Mouse (Mus musculus) heart, adult 8-10 months (tissue): ENCODE results near the gene Gm10300. TPM values are rescaled to one million over a fixed set of nuclear protein-coding genes. Genes with fewer than 3 reads are reported as not detected.

Experiments used
- DNase-seq: peaks from one replicate; pipeline ENCODE4 v3.0.0; 2022; ENCODE audit warnings: low spot score
- total RNA-seq, 4 experiments: library from RNA; stranded (reverse); gene quantifications; 2 replicates each; pipeline ENCODE4 v1.2.4; 2022

Gm10300 gene
- total RNA-seq = under 1 TPM in 3 of 4 experiments, not detected in 1; 0.12 to 0.29 (median 0.13) TPM

DNA sequence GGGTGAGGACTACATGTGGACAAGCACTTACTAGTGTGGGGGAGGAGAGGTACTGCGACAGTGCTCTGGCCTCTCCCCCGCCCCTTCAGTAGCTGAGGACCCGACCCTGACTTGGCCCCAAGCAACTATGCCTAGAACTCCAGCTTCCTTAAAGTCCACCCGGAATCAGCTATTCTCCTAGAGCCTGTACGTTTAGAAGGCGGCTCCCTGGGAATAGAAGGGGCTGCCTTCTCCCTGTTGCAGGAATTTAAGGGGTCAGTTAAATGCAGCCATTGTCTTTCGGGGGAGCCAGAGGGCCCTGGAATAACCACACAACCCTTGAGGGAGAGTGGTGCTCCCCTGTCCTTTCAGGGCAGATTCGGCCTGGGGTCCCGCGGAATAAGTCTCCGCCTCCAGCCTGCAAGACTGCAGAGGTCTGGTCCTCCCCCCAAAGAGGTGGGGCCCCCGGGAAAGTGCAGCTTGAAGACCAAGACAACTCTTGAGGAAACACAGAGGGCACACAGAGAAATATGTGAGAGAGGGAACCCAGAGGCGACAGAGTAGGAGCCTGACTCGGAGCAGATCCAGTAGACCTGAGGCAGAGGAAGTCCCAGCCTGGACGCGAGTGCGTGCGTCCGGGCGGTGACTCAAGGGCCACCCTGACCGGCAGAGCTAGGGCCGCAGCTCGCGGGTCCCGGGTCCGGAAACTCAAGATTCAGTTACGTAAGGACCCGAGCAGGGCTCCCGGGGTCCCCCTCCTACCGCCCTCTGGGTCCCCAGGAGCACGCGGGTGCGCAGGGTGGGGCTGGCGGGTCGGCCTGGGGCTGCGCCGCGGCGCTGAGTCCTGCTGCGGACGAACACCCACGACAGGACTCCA, at the start of gene Gm10300:
Gene Gm10300, plus strand, starts transcription at position 621 of the 856 bp plus-strand sequence.
- peak; percentile 60 for DNase-seq

DNA sequence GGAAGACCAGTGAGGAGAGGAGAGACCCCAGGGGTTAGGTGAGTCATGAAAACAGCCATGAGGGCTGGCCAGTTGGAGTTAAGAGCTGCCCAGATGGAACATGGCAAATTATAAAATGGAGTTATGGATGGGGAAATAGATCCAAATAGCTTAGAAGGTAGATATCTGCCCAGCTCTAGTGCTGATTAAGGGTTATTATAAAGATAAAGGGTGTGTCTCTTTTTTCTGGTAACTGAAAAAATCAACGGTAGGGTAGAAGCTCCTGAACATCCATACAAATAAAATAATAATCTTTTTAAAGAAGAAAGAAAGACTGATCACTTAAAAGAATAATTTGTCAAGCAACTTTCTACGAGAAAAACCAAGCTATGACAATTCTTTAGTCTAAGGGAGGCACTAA, 49.2 kb upstream of the Gm10300 start:
- DNase-seq = no peak

- no peak for DNase-seq
These were observed 48.6 kb upstream of the Gm10300 start for GRCm38 (mm10) chr4:132025738-132026527.

DNA sequence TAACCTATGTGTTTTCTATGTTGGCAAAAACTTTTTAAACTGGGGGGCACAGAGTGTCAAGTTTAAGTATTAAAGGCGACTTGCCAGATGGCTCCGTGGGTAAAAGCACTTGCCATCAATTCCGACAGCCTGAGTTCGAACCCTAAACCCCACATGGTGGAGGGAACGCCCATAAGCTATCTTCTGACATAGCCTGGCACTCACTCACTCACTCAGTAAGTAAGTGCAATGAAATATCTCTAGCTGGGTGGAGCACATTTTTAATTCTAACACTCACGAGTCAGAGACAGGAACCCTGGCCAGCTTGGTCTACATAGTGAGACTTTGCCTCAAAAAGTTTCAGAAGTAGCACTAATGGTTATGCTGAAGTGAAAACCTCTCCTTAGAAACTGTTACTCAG, 47.3 kb upstream of the Gm10300 start:
- DNase-seq = no peak

GRCm38 (mm10) chr4:132027806-132028205, 46.7 kb upstream of the Gm10300 start:
- peak; percentile 60 for DNase-seq

- no peak for DNase-seq
These were observed 44.4 kb upstream of the Gm10300 start for GRCm38 (mm10) chr4:132029851-132030741.

DNA sequence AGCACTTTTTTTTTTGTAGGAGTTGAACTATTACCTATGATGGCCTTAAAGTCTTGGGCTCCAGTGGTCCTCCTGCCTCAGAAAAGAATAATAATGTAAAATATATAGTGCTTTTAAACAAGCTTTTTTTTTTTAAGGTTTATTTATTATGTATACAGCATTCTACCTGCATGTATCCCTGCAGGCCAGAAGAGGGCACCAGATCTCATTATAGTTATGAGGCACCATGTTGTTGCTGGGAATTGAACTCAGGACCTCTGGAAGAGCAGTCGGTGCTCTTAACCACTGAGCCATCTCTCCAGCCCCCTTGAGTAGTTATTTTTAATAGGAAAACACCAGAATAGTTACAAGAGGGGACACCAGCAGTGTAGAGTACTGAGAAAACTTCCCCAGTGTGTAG, 41.3 kb upstream of the Gm10300 start:
- DNase-seq = no peak

DNA sequence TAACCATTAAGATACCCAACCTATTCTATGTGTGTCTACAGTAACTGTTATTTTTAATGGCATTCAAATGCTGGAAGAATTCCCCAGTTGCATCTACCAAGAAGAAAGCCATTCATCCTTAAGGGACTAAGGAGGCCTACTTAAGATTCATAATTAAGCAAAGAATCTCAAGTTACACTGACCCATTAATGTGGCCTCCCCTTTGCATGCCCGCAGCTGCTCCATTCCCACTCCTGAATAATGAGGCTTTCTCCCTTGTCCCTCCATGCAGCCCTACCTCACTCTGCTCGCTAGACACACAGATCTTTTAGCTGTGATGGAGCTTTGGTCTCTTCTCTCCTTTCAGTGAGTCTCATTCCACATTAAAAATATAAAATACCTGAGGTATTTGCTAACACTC, 40.3 kb upstream of the Gm10300 start:
- DNase-seq = no peak

- no peak for DNase-seq
These were observed 37.4 kb upstream of the Gm10300 start for GRCm38 (mm10) chr4:132037137-132037536.

- DNase-seq = no peak
These were observed 36.5 kb upstream of the Gm10300 start for GRCm38 (mm10) chr4:132037991-132038390.

- peak; percentile 75 for DNase-seq
These were observed 35.7 kb upstream of the Gm10300 start for GRCm38 (mm10) chr4:132038809-132039208.

DNA sequence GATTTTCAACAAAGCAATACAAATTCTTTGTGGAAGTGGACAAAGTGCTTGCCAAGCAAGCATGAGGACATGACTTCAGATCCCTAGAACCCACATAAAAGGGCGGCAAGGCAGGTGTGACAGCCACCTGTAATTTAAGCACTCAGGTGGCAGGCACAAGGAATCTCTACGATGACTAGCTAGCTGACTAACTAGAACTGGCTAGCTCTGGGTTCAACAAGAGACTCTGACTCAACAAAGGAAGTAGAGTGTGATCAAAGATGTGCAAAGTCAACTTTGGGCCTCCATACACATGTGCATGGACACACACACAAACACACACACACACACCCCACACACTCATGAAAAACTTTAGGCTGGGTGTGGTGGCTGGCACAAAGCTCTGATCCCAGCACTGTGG, 35.0 kb upstream of the Gm10300 start:
- DNase-seq = no peak

DNA sequence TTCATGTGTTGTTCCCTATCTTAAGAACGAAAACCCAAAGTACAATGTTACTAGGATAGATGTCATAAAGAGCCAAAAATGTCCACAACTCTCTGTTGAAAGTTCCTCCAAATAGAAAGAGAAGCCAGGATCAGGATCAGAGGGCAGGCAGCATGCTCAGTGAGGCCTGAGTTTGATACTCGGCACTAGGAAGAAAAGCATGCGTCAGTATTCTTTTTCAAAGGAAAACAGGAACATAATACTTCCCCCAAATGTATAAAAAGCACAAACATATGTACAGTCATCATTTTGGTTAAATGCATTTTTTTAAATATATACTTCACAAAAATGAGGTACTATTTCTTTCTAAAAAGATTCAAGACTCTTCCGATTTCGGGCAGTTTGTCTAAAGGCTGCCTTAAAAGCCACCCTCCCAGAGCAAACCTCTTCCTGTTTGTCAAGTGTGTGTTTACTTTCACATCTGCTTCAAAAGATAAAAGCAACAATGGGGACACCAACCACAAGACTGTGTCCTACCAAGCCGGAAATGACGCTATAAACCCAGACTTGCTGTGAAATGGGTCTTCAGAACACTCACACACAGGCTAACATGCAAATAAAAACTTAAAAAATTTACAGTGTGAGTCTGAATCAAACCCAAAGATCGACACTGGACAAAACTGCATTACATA, 34.4 kb upstream of the Gm10300 start:
- peak; percentile 73 for DNase-seq

DNA sequence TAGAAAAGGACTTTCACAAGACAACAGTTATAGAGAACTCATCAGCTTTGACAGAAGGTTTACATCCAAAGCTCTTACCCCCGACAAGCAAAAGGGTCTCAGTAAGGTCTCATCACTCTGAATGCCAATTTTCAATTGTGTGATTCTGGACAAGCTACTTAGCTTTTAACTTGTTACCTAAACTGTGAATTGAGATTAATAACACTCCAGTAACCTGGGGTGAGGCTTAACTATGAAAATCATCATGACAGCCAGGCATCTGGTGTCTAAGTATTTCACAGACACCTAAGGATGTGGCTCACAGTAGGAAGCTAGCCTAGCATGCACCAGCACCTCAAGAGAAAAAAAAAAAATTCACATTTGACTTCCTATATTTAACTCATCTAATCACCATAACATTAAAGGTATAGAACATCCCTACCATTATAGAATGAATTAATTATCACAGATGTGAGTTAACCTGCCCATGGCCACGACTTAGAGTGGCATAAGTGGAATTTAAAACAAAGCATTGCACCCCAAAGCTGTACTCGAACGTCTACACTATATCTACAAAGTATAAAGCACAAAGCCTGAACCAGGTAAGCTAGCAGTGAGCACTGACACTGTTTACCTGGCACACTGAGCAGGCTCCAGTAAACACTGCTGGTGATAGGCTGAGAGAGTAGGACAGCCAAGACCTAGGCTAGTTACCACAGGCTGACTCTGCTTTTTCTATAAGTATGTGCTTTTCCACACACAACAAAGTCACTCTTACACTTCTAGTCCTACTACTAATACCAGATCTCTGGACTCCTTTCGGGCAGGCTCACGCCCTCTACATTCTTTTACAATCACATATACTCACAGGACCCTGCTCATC, 32.8 kb upstream of the Gm10300 start:
- DNase-seq = no peak

- no peak for DNase-seq
These were observed 30.8 kb upstream of the Gm10300 start for GRCm38 (mm10) chr4:132043726-132044125.

DNA sequence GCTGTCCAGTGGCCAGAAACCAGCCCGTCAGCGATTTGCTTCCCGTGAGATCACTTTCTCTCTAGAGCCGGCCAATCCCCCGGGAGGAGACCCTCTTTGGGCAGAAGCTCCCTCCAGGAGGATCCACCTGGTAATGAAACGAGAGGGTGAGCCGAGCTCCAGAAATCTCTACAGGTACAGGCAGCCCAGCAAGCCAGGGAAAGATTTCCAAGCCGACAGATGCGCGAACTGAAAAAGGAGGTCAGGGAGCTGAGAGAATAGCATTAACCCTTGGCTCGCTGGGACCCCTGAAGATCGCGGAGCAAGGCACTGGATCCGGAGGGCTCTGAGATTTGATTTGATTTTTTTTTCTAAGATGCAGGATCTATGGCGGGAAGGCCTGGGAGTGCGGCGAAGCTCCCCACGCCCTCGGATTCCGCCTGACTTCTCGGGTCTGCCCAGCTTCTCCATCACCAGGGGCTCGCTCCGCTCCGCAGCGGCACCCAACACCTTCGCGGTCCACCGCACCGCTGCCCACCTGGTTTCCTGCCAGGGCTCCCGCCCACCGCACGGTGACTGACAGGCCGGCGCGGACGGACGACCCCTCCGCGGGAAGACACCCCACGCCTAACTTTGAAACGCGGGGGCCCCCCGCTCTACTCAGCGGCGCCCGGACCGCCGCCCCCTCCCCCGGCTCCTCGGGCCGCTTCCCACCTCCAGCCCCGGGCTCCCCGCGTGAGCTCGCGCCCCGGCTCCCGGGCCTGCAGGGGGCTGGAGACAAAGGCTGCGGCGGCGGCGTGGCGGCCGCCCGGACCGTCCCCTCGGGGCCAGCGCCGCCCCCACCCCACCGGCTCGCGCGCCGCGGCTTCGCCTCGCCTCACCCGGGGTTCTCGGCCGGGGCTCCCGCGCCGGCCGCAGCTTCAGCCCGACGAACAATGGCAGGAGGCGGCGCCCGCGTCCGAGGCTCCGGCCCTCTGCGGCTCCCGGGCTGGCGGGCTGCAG, 26.2 kb upstream of the Gm10300 start:
- DNase-seq = no peak

GRCm38 (mm10) chr4:132048995-132049404, 25.5 kb upstream of the Gm10300 start:
- peak; percentile 83 for DNase-seq

DNA sequence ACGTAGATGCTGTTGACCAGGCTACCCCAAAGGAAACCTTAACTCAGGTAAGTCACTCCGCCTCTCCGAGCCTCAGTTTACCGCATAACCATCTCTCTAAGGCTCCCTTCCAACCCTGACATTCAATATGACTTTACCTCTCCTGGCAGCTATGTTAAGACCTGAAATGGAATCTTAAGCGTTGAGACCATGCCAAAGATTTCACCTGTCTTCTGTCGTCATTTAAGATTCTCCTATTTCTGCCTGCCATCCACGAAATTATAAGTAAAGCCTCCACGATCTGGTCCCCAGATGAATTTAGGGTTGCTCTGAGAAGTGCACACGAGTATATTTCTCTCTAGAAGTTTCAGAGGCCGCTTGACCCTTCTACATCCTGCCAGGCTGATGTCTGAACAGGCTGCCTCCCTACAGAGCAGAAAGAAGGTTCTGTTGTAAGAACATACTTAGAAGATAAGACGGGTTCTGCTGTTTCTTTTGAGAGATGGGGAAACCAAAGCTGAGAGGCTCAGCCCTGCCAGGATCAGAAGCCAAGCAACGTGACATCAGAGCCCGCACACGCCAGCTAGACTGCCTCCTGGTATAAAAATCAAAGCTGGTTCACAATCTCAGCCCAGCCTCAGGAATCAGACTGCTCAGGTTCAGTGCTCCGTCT, 24.8 kb upstream of the Gm10300 start:
- no peak for DNase-seq
